Mouse (Mus musculus): ENCODE measurements at regions not wholly inside any gene's neighbourhood (a gene's known extent, or its start where the extent isn't known, plus 50 kb on each side); places are given as distances from the start of the nearest gene placed in this dataset.

GRCm38 (mm10) chr6:50821401-50822235 lies 167.4 kb upstream of the Npvf start:
- Histone ChIP-seq H3K4me1 (ENCODE audit: control insufficient read depth, insufficient read depth, low read length) (0 out of 2 replicates have a peak, but pooled peaks cover 3% of the 10 kb centered on the region), H3K36me3 (ENCODE audit: control insufficient read depth, insufficient read depth, low read length) (no peaks in the 10 kb centered on the region), H3K27ac (ENCODE audit: control insufficient read depth, insufficient read depth, low read depth, low read length) (no peak overlapping the region), H3K4me3 (ENCODE audit: control insufficient read depth, low read depth, low read length) (no peak overlapping the region), H3K27me3 (ENCODE audit: control insufficient read depth, insufficient read depth, low read length) (no peaks in the 10 kb centered on the region)
- TF ChIP-seq POLR2A (IDR thresholded peaks at IDR 0.05; ENCODE audit: control insufficient read depth, low read depth, low read length) (no peak), CTCF (IDR thresholded peaks at IDR 0.05; ENCODE audit: control insufficient read depth, insufficient read depth, insufficient replicate concordance, low read depth, low read length) (no peak)

DNA sequence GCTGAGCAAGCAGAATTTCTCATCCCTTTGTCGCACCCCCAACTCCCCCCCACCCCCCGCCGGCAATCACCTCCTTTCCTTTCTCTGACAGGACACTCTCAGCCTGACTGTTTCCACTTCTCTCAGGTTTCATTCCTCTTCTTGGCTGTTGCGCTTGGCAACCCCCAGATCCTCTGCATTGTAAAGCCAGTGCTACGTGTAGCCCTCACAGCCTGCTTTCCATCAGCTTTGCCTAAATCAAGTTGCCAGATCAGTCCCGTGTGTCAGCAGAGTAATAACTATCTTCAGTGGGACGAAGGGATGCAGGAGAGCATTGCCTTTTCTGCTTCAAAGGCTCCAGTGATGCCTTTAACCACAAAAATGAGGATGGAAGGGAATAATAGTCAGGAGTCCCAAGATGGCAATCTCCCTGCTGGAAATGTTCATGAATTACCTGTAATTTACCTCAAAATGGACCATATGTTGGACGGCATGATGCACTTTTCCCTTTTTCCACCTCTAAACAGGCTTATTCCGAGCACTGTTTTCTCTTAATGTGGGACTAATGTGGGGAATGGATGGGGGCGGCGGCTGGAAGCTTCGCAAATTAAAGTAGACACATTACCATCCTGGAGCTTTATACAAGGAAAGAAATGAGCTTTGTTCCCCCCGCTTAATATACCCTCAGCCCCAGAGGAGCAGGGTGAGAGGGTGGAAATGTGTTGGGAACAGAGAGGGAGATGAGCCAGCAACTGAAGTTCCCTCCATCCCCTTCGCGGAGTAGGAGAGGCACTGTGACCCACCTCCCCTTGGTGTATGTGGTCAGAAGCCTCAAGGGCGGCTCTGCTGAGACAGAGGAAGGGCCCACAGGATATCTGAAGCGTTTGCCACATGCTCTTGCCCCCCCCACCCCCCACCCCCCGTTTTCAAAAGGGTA lies 168.3 kb upstream of the Npvf start:
- H3K36me3 ChIP-seq (ENCODE audit: control insufficient read depth, insufficient read depth, low read length): no peaks in the 10 kb centered on the region
- no peak overlapping the region for H3K4me3 ChIP-seq (ENCODE audit: control insufficient read depth, low read depth, low read length)
- H3K27me3 ChIP-seq (ENCODE audit: control insufficient read depth, insufficient read depth, low read length): no peaks in the 10 kb centered on the region
- no peak overlapping the region for H3K27ac ChIP-seq (ENCODE audit: control insufficient read depth, insufficient read depth, low read depth, low read length)
- TF ChIP-seq CTCF (IDR thresholded peaks at IDR 0.05; ENCODE audit: control insufficient read depth, insufficient read depth, insufficient replicate concordance, low read depth, low read length) (no peak), POLR2A (IDR thresholded peaks at IDR 0.05; ENCODE audit: control insufficient read depth, low read depth, low read length) (no peak)
- 0 out of 2 replicates have a peak, but pooled peaks cover 3% of the 10 kb centered on the region for H3K4me1 ChIP-seq (ENCODE audit: control insufficient read depth, insufficient read depth, low read length)

DNA sequence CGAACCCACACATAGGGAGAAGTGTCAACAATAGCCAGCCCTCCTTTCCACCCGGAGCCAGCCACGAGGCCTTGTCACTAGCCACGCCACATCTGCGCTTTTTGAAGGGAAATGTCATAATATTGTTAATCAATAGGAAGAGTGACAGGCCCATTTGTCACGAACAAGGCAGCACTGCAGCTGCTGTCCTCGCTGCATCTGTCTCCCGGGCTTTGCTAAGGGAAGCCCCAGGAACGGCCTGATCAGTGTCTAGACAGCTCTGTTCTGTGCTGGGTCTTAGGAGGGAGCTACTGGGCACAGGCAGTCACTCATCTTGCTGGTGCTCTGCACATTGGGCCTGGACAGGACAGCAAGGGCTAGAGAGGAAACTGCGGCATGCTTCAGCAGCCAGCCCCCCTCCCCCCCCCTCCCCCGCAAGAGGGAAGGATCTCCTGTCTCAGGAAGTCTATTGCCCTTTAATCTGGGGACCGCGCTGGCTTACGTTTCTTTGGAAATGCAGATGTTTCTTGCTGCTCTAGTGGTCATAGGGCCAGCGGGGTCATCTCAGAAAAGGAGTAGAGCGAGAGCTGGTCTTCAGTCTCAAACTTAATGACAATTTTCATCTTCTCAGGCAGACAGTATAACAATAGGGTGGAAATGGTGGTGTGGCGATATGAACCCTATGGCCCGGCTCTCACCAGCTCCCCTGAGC lies 169.1 kb upstream of the Npvf start:
- Histone ChIP-seq H3K4me3 (ENCODE audit: control insufficient read depth, low read depth, low read length) (no peak overlapping the region), H3K27me3 (ENCODE audit: control insufficient read depth, insufficient read depth, low read length) (no peaks in the 10 kb centered on the region), H3K36me3 (ENCODE audit: control insufficient read depth, insufficient read depth, low read length) (no peaks in the 10 kb centered on the region), H3K4me1 (ENCODE audit: control insufficient read depth, insufficient read depth, low read length) (0 out of 2 replicates have a peak, but pooled peaks cover 3% of the 10 kb centered on the region), H3K27ac (ENCODE audit: control insufficient read depth, insufficient read depth, low read depth, low read length) (no peak overlapping the region)
- no peak for TF ChIP-seq POLR2A (IDR thresholded peaks at IDR 0.05; ENCODE audit: control insufficient read depth, low read depth, low read length)
- no peak for TF ChIP-seq CTCF (IDR thresholded peaks at IDR 0.05; ENCODE audit: control insufficient read depth, insufficient read depth, insufficient replicate concordance, low read depth, low read length)

DNA sequence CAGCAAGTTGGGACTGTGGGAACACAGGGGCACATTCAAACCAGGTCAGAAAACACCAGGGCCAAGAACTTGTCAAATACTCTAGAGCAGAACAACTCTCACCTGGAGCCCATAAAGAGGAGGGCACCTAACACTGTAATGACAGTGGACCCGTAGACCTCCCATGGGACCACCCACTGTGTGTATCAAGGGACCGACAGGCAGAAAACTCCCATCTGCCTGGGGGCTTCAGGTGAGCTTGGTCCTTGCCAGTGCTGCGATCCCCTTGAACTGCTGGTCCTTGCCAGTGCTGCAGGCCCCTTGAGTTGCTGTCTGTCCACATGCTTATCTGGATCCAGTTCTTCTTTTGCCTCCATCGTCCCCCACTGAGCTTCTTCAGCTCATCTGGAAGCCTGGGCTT lies 170.2 kb upstream of the Npvf start:
- Histone ChIP-seq H3K36me3 (ENCODE audit: control insufficient read depth, insufficient read depth, low read length) (no peaks in the 10 kb centered on the region), H3K27ac (ENCODE audit: control insufficient read depth, insufficient read depth, low read depth, low read length) (no peak overlapping the region), H3K4me3 (ENCODE audit: control insufficient read depth, low read depth, low read length) (no peak overlapping the region), H3K4me1 (ENCODE audit: control insufficient read depth, insufficient read depth, low read length) (0 out of 2 replicates have a peak, but pooled peaks cover 3% of the 10 kb centered on the region), H3K27me3 (ENCODE audit: control insufficient read depth, insufficient read depth, low read length) (no peaks in the 10 kb centered on the region)
- no peak for TF ChIP-seq POLR2A (IDR thresholded peaks at IDR 0.05; ENCODE audit: control insufficient read depth, low read depth, low read length)

GRCm38 (mm10) chr6:50831725-50832124 lies 177.5 kb upstream of the Npvf start:
- Histone ChIP-seq H3K4me1 (ENCODE audit: control insufficient read depth, insufficient read depth, low read length) (no peaks in the 10 kb centered on the region), H3K27ac (ENCODE audit: control insufficient read depth, insufficient read depth, low read depth, low read length) (no peak overlapping the region), H3K27me3 (ENCODE audit: control insufficient read depth, insufficient read depth, low read length) (no peaks in the 10 kb centered on the region), H3K4me3 (ENCODE audit: control insufficient read depth, low read depth, low read length) (peak overlapping the region; percentile 39), H3K36me3 (ENCODE audit: control insufficient read depth, insufficient read depth, low read length) (no peaks in the 10 kb centered on the region)
- TF ChIP-seq POLR2A (IDR thresholded peaks at IDR 0.05; ENCODE audit: control insufficient read depth, low read depth, low read length): no peak
- no peak for TF ChIP-seq CTCF (IDR thresholded peaks at IDR 0.05; ENCODE audit: control insufficient read depth, insufficient read depth, insufficient replicate concordance, low read depth, low read length)

GRCm38 (mm10) chr6:50835997-50836625 lies 181.9 kb upstream of the Npvf start:
- H3K4me3 ChIP-seq (ENCODE audit: control insufficient read depth, low read depth, low read length): no peak overlapping the region
- H3K36me3 ChIP-seq (ENCODE audit: control insufficient read depth, insufficient read depth, low read length): no peaks in the 10 kb centered on the region
- no peak overlapping the region for H3K27ac ChIP-seq (ENCODE audit: control insufficient read depth, insufficient read depth, low read depth, low read length)
- H3K27me3 ChIP-seq (ENCODE audit: control insufficient read depth, insufficient read depth, low read length): no peaks in the 10 kb centered on the region
- no peaks in the 10 kb centered on the region for H3K4me1 ChIP-seq (ENCODE audit: control insufficient read depth, insufficient read depth, low read length)
- TF ChIP-seq POLR2A (IDR thresholded peaks at IDR 0.05; ENCODE audit: control insufficient read depth, low read depth, low read length) (no peak), CTCF (IDR thresholded peaks at IDR 0.05; ENCODE audit: control insufficient read depth, insufficient read depth, insufficient replicate concordance, low read depth, low read length) (no peak)
